Mouse (Mus musculus) forebrain, embryonic 16.5 days (tissue): ENCODE measurements around the gene Wwox. TPM values are rescaled to one million over a fixed set of nuclear protein-coding genes. Genes with fewer than 3 reads are reported as not detected.

Experiments
- ATAC-seq: fragments of 200-750 bp; cut with Nextera tagmentation; 2 replicates; pipeline ENCODE4 v1.8.0; 2017; ENCODE audit warnings: mild to moderate bottlenecking, moderate library complexity
- H3K27ac ChIP-seq: fragments of 300-500 bp; sonication (generic); 2 replicates; pipeline ENCODE4 v1.5.1; 2014; ENCODE audit warnings: low read length, control low read depth
- H3K27me3 ChIP-seq: fragments of 300-500 bp; sonication (generic); replicated peaks from 2 replicates; pipeline ENCODE4 v1.6.1; 2014; ENCODE audit warnings: low read length; ENCODE audit not compliant: control insufficient read depth, insufficient read depth
- H3K36me3 ChIP-seq: fragments of 300-500 bp; sonication (generic); 2 replicates; pipeline ENCODE4 v1.6.1; 2014; ENCODE audit not compliant: control insufficient read depth, insufficient read depth
- H3K4me1 ChIP-seq: fragments of 300-500 bp; sonication (generic); replicated peaks from 2 replicates; pipeline ENCODE4 v1.6.1; 2014; ENCODE audit warnings: low read length; ENCODE audit not compliant: control insufficient read depth, insufficient read depth
- H3K4me2 ChIP-seq: fragments of 300-500 bp; sonication (generic); 2 replicates; pipeline ENCODE4 v1.6.1; 2014; ENCODE audit warnings: mild to moderate bottlenecking, low read length, control low read depth
- H3K4me3 ChIP-seq: fragments of 300-500 bp; sonication (generic); replicated peaks from 2 replicates; pipeline ENCODE4 v1.5.1; 2014; ENCODE audit warnings: mild to moderate bottlenecking, low read length, control low read depth
- H3K9ac ChIP-seq: fragments of 300-500 bp; sonication (generic); replicated peaks from 2 replicates; pipeline ENCODE4 v1.6.1; 2014; ENCODE audit warnings: low read depth, low read length, control low read depth
- H3K9me3 ChIP-seq: fragments of 300-500 bp; sonication (generic); 2 replicates; pipeline ENCODE4 v1.6.1; 2016; ENCODE audit warnings: low read length; ENCODE audit not compliant: control insufficient read depth
- WGBS: fragments of 180-500 bp; shearing (Covaris S2); extraction: QIAGEN DNeasy Blood & Tissue Kit; methylation state at CpG from one replicate; pipeline ENCODE4 v1.1.7; 2014; 5-methylcytosine and 5-hydroxymethylcytosine counted together
- polyA plus RNA-seq: library from polyadenylated mRNA; unstranded; fragments of >200 nt; fragmentation: Nextera tagmentation; extraction: Ambion mirVana; gene quantifications from 2 replicates; pipeline ENCODE4 v1.2.1, GENCODE M21; 2015

Wwox gene
- polyA plus RNA-seq, 1 experiment from 2014 or later, result 11.4 TPM

DNA sequence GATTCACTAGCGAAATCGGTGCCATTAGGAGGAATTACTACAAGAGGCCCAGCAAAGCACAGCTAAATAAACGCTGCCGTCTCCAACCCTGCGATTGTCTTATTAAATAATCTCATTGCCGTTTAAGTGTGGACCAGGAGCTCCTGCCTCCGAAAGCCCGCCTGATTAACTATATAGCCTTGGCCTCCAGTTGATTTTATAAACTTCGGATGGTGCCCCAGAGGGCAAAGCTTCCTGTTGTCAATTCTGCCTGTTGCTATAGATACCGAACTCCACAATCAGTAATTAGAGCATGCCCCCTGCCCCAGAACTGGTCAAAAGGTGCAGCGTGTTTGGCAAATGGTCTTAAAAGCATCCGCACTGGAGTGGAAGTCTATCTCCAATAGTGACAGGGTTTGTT is 820.4 kb downstream of the Wwox start:
- H3K9ac ChIP-seq, result no peak overlapping the region
- no peaks in the 10 kb centered on the region for H3K36me3 ChIP-seq
- no peak overlapping the region for H3K27ac ChIP-seq
- no peak for ATAC-seq
- no peaks in the 10 kb centered on the region for H3K9me3 ChIP-seq
- peaks cover 7% of the 10 kb centered on the region for H3K4me1 ChIP-seq
- WGBS, result 19% methylated on average over 12 of the region's 12 CpGs
- H3K27me3 ChIP-seq, result no peaks in the 10 kb centered on the region
- no peak overlapping the region for H3K4me2 ChIP-seq
- no peak overlapping the region for H3K4me3 ChIP-seq

GRCm38 (mm10) chr8:115267196-115267595 is 827.7 kb downstream of the Wwox start:
- no peaks in the 10 kb centered on the region for H3K27me3 ChIP-seq
- H3K27ac ChIP-seq, result no peak overlapping the region
- ATAC-seq, result no peak
- no peaks in the 10 kb centered on the region for H3K9me3 ChIP-seq
- no peak overlapping the region for H3K9ac ChIP-seq
- no peaks in the 10 kb centered on the region for H3K36me3 ChIP-seq
- H3K4me1 ChIP-seq, result no peaks in the 10 kb centered on the region
- WGBS, result 84% methylated on average over 11 of the region's 11 CpGs
- H3K4me2 ChIP-seq, result no peak overlapping the region
- H3K4me3 ChIP-seq, result no peak overlapping the region

- no peak for ATAC-seq
- Histone ChIP-seq H3K4me1 (no peaks in the 10 kb centered on the region), H3K9ac (no peak overlapping the region), H3K9me3 (no peaks in the 10 kb centered on the region), H3K36me3 (no peaks in the 10 kb centered on the region), H3K4me3 (no peak overlapping the region), H3K27ac (no peak overlapping the region), H3K4me2 (no peak overlapping the region), H3K27me3 (no peaks in the 10 kb centered on the region)
- WGBS, result 52% methylated on average over 4 of the region's 4 CpGs
These were observed 830.1 kb downstream of the Wwox start for GRCm38 (mm10) chr8:115269601-115270000.

- H3K27ac ChIP-seq, result no peak overlapping the region
- no peak overlapping the region for H3K4me2 ChIP-seq
- no peaks in the 10 kb centered on the region for H3K4me1 ChIP-seq
- WGBS, result 43% methylated on average over 6 of the region's 6 CpGs
- no peak for ATAC-seq
- H3K36me3 ChIP-seq, result no peaks in the 10 kb centered on the region
- H3K27me3 ChIP-seq, result no peaks in the 10 kb centered on the region
- H3K9me3 ChIP-seq, result no peaks in the 10 kb centered on the region
- no peak overlapping the region for H3K9ac ChIP-seq
- H3K4me3 ChIP-seq, result no peak overlapping the region
These were observed 834.5 kb downstream of the Wwox start for GRCm38 (mm10) chr8:115273976-115274375.

DNA sequence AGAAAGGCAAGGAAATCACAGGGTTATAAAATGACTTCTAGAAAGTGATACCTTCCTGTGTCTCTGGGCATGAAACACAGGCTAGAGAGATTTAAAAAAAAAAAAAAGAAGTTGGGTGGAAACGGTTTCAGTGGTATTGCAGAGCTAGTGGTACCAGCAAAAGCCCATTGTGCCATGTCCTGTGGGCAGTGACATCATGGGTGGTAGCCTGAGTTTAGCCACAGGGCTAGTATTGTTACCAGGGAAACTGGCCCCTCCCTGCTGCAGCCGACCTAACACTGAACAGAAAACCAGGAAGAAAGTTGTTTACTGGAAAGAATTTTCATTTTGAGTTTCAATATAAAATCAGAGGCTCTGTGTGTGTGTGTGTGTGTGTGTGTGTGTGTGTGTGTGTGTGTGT is 836.8 kb downstream of the Wwox start:
- Histone ChIP-seq H3K36me3 (no peaks in the 10 kb centered on the region), H3K9me3 (no peaks in the 10 kb centered on the region), H3K4me1 (no peaks in the 10 kb centered on the region), H3K9ac (no peak overlapping the region), H3K4me2 (no peak overlapping the region), H3K4me3 (no peak overlapping the region), H3K27ac (no peak overlapping the region), H3K27me3 (no peaks in the 10 kb centered on the region)
- WGBS, result 46% methylated on average over 2 of the region's 2 CpGs
- no peak for ATAC-seq

GRCm38 (mm10) chr8:115278291-115278690 is 838.8 kb downstream of the Wwox start:
- Histone ChIP-seq H3K27ac (no peak overlapping the region), H3K27me3 (no peaks in the 10 kb centered on the region), H3K9me3 (no peaks in the 10 kb centered on the region), H3K4me1 (no peaks in the 10 kb centered on the region), H3K4me3 (no peak overlapping the region), H3K4me2 (no peak overlapping the region), H3K9ac (no peak overlapping the region), H3K36me3 (no peaks in the 10 kb centered on the region)
- ATAC-seq, result no peak
- 85% methylated on average over 5 of the region's 5 CpGs for WGBS

DNA sequence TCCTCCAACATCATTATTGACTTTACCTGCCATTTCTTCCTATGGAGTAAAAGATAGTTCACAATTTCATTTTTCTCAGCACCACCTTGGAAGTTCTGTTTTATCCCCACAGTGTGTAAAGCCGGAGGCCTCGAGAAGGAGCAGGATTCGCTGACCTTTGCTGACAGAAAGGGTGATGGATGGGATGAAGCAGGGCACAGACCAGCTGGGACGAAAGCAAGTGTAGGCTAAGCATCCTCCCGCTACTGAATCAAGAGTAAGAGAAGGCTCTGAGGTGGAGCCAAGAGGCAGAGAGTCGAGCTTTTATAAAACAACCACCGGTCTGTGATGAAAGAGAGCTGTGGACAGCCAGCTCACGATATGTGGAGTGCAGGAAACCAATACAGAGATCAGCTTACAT is 850.8 kb downstream of the Wwox start:
- Histone ChIP-seq H3K9me3 (peaks cover 5% of the 10 kb centered on the region), H3K36me3 (no peaks in the 10 kb centered on the region), H3K4me1 (no peaks in the 10 kb centered on the region), H3K9ac (no peak overlapping the region), H3K27ac (no peak overlapping the region), H3K4me2 (no peak overlapping the region), H3K27me3 (no peaks in the 10 kb centered on the region), H3K4me3 (no peak overlapping the region)
- no peak for ATAC-seq
- WGBS, result 88% methylated on average over 8 of the region's 8 CpGs

GRCm38 (mm10) chr8:115296760-115297159 is 857.3 kb downstream of the Wwox start:
- Histone ChIP-seq H3K9ac (no peak overlapping the region), H3K27ac (no peak overlapping the region), H3K4me2 (no peak overlapping the region), H3K36me3 (no peaks in the 10 kb centered on the region), H3K27me3 (no peaks in the 10 kb centered on the region), H3K9me3 (peaks cover 3% of the 10 kb centered on the region), H3K4me1 (no peaks in the 10 kb centered on the region), H3K4me3 (no peak overlapping the region)
- 58% methylated on average over 9 of the region's 9 CpGs for WGBS
- no peak for ATAC-seq

DNA sequence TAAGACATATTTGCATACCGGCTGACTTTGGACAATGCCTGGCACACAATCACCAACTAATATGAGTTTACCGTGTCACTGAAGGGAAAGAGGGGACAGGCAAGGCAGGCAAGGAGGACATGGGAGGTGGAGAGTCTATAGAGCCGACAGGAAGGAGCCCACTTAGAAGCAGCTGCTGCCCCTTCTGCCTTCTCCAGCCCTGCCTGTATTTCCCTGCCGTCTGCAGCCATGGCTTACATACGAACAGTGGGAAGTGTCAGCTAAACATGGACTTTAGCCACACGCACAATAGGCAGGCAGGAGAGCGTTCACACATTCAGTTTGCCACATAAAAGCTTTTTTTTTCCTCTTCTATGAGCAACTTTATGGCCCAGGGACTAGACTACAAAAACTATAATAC is 863.0 kb downstream of the Wwox start:
- no peak for ATAC-seq
- H3K27ac ChIP-seq, result no peak overlapping the region
- no peaks in the 10 kb centered on the region for H3K27me3 ChIP-seq
- WGBS, result 15% methylated on average over 7 of the region's 7 CpGs
- H3K4me2 ChIP-seq, result no peak overlapping the region
- no peak overlapping the region for H3K4me3 ChIP-seq
- H3K4me1 ChIP-seq, result peaks cover 6% of the 10 kb centered on the region; the same call in 1 of the 2 replicates
- no peaks in the 10 kb centered on the region for H3K36me3 ChIP-seq
- H3K9ac ChIP-seq, result no peak overlapping the region
- H3K9me3 ChIP-seq, result no peaks in the 10 kb centered on the region

GRCm38 (mm10) chr8:115307412-115307811 is 868.0 kb downstream of the Wwox start:
- ATAC-seq, result no peak
- Histone ChIP-seq H3K4me3 (no peak overlapping the region), H3K27me3 (no peaks in the 10 kb centered on the region), H3K9ac (no peak overlapping the region), H3K9me3 (no peaks in the 10 kb centered on the region), H3K36me3 (no peaks in the 10 kb centered on the region), H3K4me1 (peaks cover under 1% of the 10 kb centered on the region; the same call in 1 of the 2 replicates), H3K4me2 (no peak overlapping the region), H3K27ac (no peak overlapping the region)
- WGBS, result 62% methylated on average over 4 of the region's 4 CpGs
